Mouse (Mus musculus) cerebellum, adult 2 months (tissue): ENCODE results near the gene Rbm25.

Source experiments
- CTCF ChIP-seq: fragments of 200-500 bp; IDR thresholded peaks from 2 replicates; pipeline ENCODE4 v1.5.1; 2011; ENCODE audit warnings: low read depth, mild to moderate bottlenecking, control low read depth, low read length, moderate library complexity, borderline replicate concordance; ENCODE audit not compliant: insufficient read depth
- POLR2A ChIP-seq: fragments of 200-500 bp; IDR thresholded peaks from 2 replicates; pipeline ENCODE4 v1.6.1; 2011; ENCODE audit warnings: low read length, control low read depth, borderline replicate concordance; ENCODE audit not compliant: insufficient read depth

DNA sequence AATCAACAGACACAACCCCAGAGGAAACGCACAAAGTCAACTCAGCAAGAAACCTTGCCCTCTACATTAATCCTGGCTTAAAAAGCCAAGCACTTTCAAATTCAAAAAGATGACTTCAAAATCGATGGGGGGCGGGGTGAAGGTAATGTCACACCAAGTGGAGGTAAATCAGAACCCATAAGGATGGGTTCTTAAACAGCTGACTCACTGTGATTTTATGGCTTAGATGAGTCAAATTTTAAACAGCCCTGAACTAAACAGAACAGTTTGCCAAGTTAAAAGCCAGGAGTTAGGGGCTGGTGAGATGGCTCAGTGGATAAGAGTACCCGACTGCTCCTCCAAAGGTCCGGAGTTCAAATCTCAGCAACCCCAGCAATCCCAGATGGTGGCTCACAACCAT is 44.4 kb upstream of the Rbm25 start:
- TF ChIP-seq POLR2A (no peak), CTCF (no peak)
